Mouse (Mus musculus): ENCODE data around the gene Krtap17-1. TPM values are rescaled to one million over a fixed set of nuclear protein-coding genes. Genes with fewer than 3 reads are reported as not detected.

The Krtap17-1 gene
- 0.45 TPM in 1 of 2 replicates, not detected in the other for polyA plus RNA-seq (2015; fragmentation: Nextera tagmentation; extraction: Ambion mirVana)

DNA sequence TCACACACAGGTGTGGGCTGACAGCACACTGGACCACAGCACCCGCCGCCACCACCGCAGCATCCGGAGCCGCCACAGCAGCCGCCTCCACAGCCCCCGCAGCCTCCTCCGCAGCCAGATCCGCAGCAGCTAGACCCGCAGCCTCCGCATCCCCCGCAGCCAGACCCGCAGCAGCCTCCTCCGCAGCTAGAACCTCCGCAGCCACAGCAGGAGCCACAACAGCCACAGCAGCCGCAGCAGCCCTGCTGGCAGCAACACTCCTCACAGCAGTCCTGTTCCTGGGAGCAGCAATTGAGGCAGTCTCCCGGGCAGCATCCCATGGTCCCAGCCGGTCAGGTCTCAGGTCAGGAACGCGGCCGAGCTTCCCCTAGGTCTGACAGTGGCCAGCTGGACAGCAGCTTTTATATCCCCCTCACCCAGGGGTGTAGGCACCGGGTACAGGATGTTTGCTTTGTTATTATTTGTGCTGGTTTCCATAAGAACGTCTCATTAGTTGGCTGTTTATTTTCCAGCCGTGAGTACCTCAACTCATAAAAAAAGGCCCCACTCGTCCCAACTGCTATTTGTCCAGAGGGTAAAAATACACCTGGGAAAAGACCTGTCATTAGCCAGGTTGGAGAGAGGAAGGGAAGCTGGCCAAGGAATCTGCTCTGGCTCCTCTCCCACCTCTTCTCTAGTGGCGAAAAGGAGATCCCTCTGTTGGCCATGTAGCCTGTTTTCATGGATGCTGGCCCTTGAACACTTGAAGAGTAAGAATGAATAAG, at the start of gene Krtap17-1:
TSS of gene Krtap17-1 (minus strand) at position 375 of the 764 bp plus-strand sequence.
- H3K9ac ChIP-seq: peak within 1 kb of the TSS; percentile 67
- H3K4me2 ChIP-seq: peak within 1 kb of the TSS; percentile 44
- 29% methylated on average over 26 of the region's 26 CpGs for WGBS
- no peak within 1 kb of the TSS for H3K27ac ChIP-seq
- H3K4me3 ChIP-seq: peak within 1 kb of the TSS; percentile 25
- no peaks in the 10 kb centered on the region for H3K9me3 ChIP-seq
- H3K27me3 ChIP-seq: peaks cover 15% of the 10 kb centered on the region; the same call in 1 of the 2 replicates
- no peak for ATAC-seq (ENCODE audit: low FRiP score)
- H3K4me1 ChIP-seq (replicated peaks): peaks cover 6% of the 10 kb centered on the region
- no peaks in the 10 kb centered on the region for H3K36me3 ChIP-seq

DNA sequence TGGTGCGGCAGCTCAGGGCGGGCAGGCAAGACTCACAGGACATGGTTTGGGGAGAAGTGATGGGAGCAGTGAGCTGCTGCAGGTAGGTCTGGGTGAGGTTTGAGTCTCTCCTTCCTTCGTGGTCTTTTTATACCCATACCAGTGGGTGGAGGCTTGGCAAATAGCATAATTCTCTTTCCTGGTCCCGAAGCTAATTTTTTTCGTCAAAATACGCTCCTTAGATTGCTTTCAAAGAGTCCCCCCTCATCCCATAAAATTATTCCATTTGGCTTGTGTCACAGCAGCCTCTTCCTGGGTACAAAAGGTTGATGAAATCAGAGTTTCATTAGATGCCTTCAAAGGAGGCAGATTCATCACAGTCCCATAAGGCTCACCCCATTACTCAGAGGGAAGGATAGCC, 47.7 kb upstream of the Krtap17-1 start, which contains the start of gene Krt34:
TSS of gene Krt34 (minus strand) at position 101 of the 400 bp plus-strand sequence.
- WGBS: 85% methylated on average over 6 of the region's 6 CpGs
- no peaks in the 10 kb centered on the region for H3K36me3 ChIP-seq
- no peaks in the 10 kb centered on the region for H3K4me1 ChIP-seq (replicated peaks)

DNA sequence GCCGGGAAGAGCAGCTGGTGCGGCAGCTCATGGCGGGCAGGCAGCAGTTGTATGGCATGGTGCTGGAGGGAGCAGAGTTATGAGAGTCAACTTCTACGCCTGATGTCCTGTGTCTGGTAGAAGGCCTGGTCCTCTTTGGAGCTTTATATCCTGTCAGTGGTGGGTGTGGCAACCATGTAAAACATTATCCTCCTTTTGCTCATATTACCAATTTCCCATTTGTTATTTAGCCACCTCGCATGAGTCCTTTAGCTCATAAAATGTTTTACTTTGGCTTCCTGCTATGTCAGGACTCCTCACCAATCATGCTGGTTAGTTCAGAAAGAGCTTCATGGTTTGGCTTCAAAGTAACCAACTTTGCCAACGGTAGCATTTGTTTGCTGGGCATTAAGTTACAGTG, 36.0 kb upstream of the Krtap17-1 start, which contains the start of gene Krt33b:
TSS of gene Krt33b (minus strand) at position 101 of the 400 bp plus-strand sequence.
- no peak for ATAC-seq (ENCODE audit: low FRiP score)
- no peak within 1 kb of the TSS for H3K9ac ChIP-seq
- no peak within 1 kb of the TSS for H3K4me3 ChIP-seq
- no peak within 1 kb of the TSS for H3K27ac ChIP-seq
- H3K36me3 ChIP-seq: no peaks in the 10 kb centered on the region
- WGBS: 89% methylated on average over 6 of the region's 6 CpGs
- H3K4me2 ChIP-seq: no peak within 1 kb of the TSS
- H3K27me3 ChIP-seq: no peaks in the 10 kb centered on the region
- H3K9me3 ChIP-seq: no peaks in the 10 kb centered on the region
- H3K4me1 ChIP-seq (replicated peaks): 0 out of 2 replicates have a peak, but pooled peaks cover 3% of the 10 kb centered on the region

More for the DNA sequence above, 47.7 kb upstream of the Krtap17-1 start, which contains the start of gene Krt34:
- ATAC-seq (ENCODE audit: low FRiP score): no peak
- no peak within 1 kb of the TSS for H3K4me3 ChIP-seq
- H3K9me3 ChIP-seq: no peaks in the 10 kb centered on the region
- no peak within 1 kb of the TSS for H3K9ac ChIP-seq
- H3K27me3 ChIP-seq: no peaks in the 10 kb centered on the region
- H3K27ac ChIP-seq: no peak within 1 kb of the TSS
- no peak within 1 kb of the TSS for H3K4me2 ChIP-seq

DNA sequence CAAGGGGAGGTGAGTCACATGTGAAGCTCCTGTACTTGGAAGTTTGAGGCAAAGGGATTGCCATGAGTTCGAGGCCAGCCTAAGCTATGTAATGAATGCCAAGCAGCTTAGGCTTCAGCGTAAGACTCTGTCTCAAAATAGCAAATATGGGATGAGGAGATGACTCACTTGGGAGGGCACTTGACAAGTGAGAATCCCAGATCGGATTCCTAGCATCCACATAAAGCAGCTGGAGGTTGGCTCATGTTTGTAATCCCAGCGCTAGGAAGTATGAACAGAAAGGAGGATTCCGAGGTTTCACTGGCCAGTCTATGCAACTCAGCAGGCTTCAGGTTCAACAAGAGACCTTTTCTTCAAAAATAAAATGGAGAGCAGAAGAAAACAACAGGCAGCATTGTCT, 27.6 kb upstream of the Krtap17-1 start:
- Histone ChIP-seq H3K4me2 (no peak overlapping the region), H3K27me3 (no peaks in the 10 kb centered on the region), H3K4me1 (replicated peaks) (0 out of 2 replicates have a peak, but pooled peaks cover 3% of the 10 kb centered on the region), H3K9ac (no peak overlapping the region), H3K27ac (no peak overlapping the region), H3K9me3 (no peaks in the 10 kb centered on the region), H3K4me3 (no peak overlapping the region), H3K36me3 (no peaks in the 10 kb centered on the region)
- ATAC-seq (ENCODE audit: low FRiP score): no peak
- 88% methylated on average over 5 of the region's 5 CpGs for WGBS

DNA sequence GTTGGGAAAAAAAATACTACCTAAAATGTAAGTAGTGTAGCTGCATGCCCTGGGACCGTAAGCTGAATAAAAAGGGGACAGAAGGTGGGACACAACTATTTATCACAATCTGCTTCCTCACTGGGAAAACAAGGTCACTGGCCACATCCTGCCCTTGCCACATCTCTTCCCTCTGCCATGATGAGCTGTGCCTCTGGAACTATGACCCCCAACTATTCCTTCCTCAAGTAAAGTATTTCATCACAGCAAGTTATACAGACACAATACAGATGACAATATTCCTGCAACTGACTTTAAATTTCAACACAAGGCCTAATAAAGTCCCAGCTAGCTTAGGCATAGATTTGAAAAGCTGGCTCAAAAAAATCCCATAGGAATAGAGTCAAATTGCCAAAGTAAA, 25.7 kb upstream of the Krtap17-1 start:
- no peak overlapping the region for H3K4me2 ChIP-seq
- H3K9ac ChIP-seq: no peak overlapping the region
- WGBS: 94% methylated on average over 1 of the region's 1 CpGs
- no peak overlapping the region for H3K27ac ChIP-seq
- no peaks in the 10 kb centered on the region for H3K36me3 ChIP-seq
- ATAC-seq (ENCODE audit: low FRiP score): no peak
- H3K4me1 ChIP-seq (replicated peaks): no peaks in the 10 kb centered on the region
- no peak overlapping the region for H3K4me3 ChIP-seq
- H3K27me3 ChIP-seq: no peaks in the 10 kb centered on the region
- no peaks in the 10 kb centered on the region for H3K9me3 ChIP-seq

DNA sequence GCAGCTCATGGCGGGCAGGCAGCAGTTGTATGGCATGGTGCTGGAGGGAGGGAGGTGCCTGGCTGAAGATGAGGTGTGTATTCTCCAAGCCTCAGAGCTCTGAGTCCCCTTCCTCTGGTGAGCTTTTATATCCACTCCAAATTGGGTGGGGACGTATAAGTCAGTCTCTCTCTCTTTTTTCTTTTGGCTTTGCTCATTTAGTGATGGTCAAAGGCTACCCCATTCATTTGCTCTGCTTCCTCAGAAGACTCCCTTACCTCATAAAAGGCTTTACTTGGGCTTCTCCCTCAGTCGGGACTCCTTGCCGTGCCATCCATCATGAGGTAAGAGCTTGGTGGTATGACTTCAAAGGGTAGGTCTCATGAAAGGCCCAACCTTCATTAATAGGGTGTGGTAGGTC, 22.3 kb upstream of the Krtap17-1 start, which contains the start of gene Krt33a:
TSS of gene Krt33a (minus strand) at position 101 of the 400 bp plus-strand sequence.
- WGBS: 82% methylated on average over 4 of the region's 4 CpGs
- no peak within 1 kb of the TSS for H3K4me2 ChIP-seq
- H3K9ac ChIP-seq: no peak within 1 kb of the TSS
- H3K4me1 ChIP-seq (replicated peaks): no peaks in the 10 kb centered on the region
- no peak within 1 kb of the TSS for H3K27ac ChIP-seq
- H3K36me3 ChIP-seq: no peaks in the 10 kb centered on the region
- no peaks in the 10 kb centered on the region for H3K27me3 ChIP-seq
- no peak for ATAC-seq (ENCODE audit: low FRiP score)
- no peaks in the 10 kb centered on the region for H3K9me3 ChIP-seq
- no peak within 1 kb of the TSS for H3K4me3 ChIP-seq

DNA sequence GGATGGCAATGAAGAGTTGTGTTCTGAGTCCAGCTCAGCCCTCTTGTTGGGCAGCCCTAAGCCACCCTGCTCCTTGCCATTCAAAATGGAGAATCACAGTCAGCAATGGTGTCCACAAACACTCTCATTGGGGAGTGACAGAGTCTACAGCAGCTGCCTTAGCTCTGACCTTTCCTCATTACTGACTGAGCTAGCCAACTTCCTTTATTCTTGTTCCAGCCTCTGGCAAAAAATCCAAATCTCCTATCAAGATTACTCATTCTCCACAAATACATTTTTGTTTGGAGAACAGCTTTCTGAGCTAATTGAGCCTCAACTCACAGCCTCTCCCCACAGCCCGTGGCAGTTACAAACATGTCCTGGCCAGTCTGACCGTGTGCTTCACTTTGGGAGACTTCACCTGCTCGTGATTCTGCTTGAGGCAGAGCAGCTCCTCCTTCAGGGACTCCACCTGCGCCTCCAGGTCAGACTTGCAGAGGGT, 19.9 kb upstream of the Krtap17-1 start:
- 82% methylated on average over 4 of the region's 4 CpGs for WGBS
- Histone ChIP-seq H3K9me3 (no peaks in the 10 kb centered on the region), H3K27me3 (no peaks in the 10 kb centered on the region), H3K36me3 (no peaks in the 10 kb centered on the region), H3K4me1 (replicated peaks) (no peaks in the 10 kb centered on the region), H3K4me3 (no peak overlapping the region), H3K4me2 (no peak overlapping the region), H3K9ac (no peak overlapping the region), H3K27ac (no peak overlapping the region)
- no peak for ATAC-seq (ENCODE audit: low FRiP score)

DNA sequence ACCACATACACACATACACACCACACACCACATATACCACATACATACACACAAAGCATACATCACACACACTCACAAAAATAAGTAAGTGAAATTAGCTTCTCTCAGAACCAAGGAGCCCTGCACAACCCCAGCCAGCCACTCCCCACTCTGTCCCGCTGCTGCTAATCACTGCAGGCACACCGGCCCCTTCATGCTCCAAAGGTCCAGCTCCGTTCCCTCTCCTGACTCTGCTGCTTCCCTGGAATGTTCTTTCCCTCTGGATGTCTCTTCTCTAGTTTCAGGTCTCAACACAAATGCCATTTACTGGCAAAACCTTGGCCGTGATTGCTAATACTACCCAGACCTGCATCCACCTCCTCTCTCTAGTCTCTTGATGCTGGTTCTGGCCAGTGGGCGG, 16.9 kb upstream of the Krtap17-1 start:
- 94% methylated on average over 5 of the region's 5 CpGs for WGBS
- H3K9ac ChIP-seq: no peak overlapping the region
- no peaks in the 10 kb centered on the region for H3K9me3 ChIP-seq
- H3K27ac ChIP-seq: no peak overlapping the region
- H3K4me1 ChIP-seq (replicated peaks): no peaks in the 10 kb centered on the region
- no peak for ATAC-seq (ENCODE audit: low FRiP score)
- H3K4me3 ChIP-seq: no peak overlapping the region
- H3K4me2 ChIP-seq: no peak overlapping the region
- H3K36me3 ChIP-seq: no peaks in the 10 kb centered on the region
- no peaks in the 10 kb centered on the region for H3K27me3 ChIP-seq

GRCm38 (mm10) chr11:100008336-100008735, 14.5 kb upstream of the Krtap17-1 start:
- no peak for ATAC-seq (ENCODE audit: low FRiP score)
- Histone ChIP-seq H3K4me3 (no peak overlapping the region), H3K9me3 (no peaks in the 10 kb centered on the region), H3K9ac (no peak overlapping the region), H3K27me3 (no peaks in the 10 kb centered on the region), H3K36me3 (no peaks in the 10 kb centered on the region), H3K4me2 (no peak overlapping the region), H3K27ac (no peak overlapping the region), H3K4me1 (replicated peaks) (no peaks in the 10 kb centered on the region)
- WGBS: 93% methylated on average over 5 of the region's 5 CpGs

GRCm38 (mm10) chr11:100006624-100007023, 12.8 kb upstream of the Krtap17-1 start:
- no peaks in the 10 kb centered on the region for H3K36me3 ChIP-seq
- no peaks in the 10 kb centered on the region for H3K4me1 ChIP-seq (replicated peaks)
- no peak for ATAC-seq (ENCODE audit: low FRiP score)
- H3K27me3 ChIP-seq: no peaks in the 10 kb centered on the region
- H3K9ac ChIP-seq: no peak overlapping the region
- no peaks in the 10 kb centered on the region for H3K9me3 ChIP-seq
- whole genome bisulfite sequencing: 54% methylated on average over 3 of the region's 3 CpGs
- no peak overlapping the region for H3K27ac ChIP-seq
- H3K4me3 ChIP-seq: no peak overlapping the region
- no peak overlapping the region for H3K4me2 ChIP-seq

DNA sequence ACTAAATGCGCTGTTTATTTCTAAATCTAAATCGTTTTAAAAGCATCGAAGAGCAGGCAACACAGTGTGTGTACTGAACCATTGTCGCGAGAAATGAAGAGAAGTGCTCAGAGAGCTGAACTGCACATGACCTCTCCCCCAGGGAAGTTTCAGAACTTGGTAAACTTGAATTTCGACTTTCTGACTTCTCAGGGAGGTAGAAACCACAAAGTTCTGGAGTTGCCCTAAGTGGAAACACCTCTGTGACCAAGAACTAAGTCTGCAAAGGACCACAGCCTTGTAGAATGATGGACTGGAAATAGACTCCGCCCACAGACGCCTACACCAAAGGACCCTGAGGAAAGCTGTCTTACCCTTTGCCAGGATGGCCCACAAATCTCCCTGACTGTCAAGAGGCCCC, 12.1 kb upstream of the Krtap17-1 start:
- WGBS: 93% methylated on average over 8 of the region's 8 CpGs
- Histone ChIP-seq H3K9me3 (no peaks in the 10 kb centered on the region), H3K4me3 (no peak overlapping the region), H3K27ac (no peak overlapping the region), H3K4me2 (no peak overlapping the region), H3K27me3 (no peaks in the 10 kb centered on the region), H3K9ac (no peak overlapping the region), H3K4me1 (replicated peaks) (no peaks in the 10 kb centered on the region), H3K36me3 (no peaks in the 10 kb centered on the region)
- ATAC-seq (ENCODE audit: low FRiP score): no peak

DNA sequence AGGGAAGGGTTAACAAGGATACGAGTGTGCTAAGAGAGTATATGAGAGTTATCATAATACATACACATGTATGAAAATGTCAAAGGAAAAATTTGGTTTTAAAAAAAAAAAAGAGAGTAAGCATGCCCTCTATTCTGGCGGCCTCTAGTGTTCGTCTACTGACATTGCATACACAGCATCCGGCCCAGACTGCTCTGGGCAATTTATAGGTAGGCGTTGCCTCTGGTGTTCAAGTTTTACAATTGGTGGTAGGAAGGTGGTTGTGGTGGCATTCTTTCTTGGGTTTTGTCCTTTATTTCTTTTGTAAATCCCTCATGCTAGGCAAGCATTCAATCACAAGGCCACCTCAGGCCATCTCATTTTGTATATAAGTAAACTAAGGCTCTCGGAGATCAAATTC, 11.1 kb upstream of the Krtap17-1 start:
- Histone ChIP-seq H3K9ac (no peak overlapping the region), H3K27ac (no peak overlapping the region), H3K36me3 (no peaks in the 10 kb centered on the region), H3K4me1 (replicated peaks) (no peaks in the 10 kb centered on the region), H3K4me3 (no peak overlapping the region), H3K4me2 (no peak overlapping the region), H3K9me3 (no peaks in the 10 kb centered on the region), H3K27me3 (no peaks in the 10 kb centered on the region)
- WGBS: 25% methylated on average over 6 of the region's 6 CpGs
- ATAC-seq (ENCODE audit: low FRiP score): no peak

GRCm38 (mm10) chr11:99999091-99999490, 5.3 kb upstream of the Krtap17-1 start:
- no peaks in the 10 kb centered on the region for H3K9me3 ChIP-seq
- H3K4me1 ChIP-seq (replicated peaks): no peaks in the 10 kb centered on the region
- ATAC-seq (ENCODE audit: low FRiP score): no peak
- 96% methylated on average over 7 of the region's 7 CpGs for WGBS
- no peak overlapping the region for H3K4me3 ChIP-seq
- no peak overlapping the region for H3K4me2 ChIP-seq
- peaks cover 4% of the 10 kb centered on the region; the same call in 1 of the 2 replicates for H3K27me3 ChIP-seq
- H3K9ac ChIP-seq: no peak overlapping the region
- H3K36me3 ChIP-seq: no peaks in the 10 kb centered on the region
- H3K27ac ChIP-seq: no peak overlapping the region
